Mouse (Mus musculus) kidney, adult 11 months (tissue): ENCODE measurements around the gene Sox13.
"Not testable (repeated sequence)": the region's sequence is repeated elsewhere in the genome, so short reads cannot be mapped to it uniquely, and the experiment has no call there.

Experiments
- DNase-seq: peaks from one replicate; pipeline ENCODE4 v3.0.0; 2022

Sox13 gene

DNA sequence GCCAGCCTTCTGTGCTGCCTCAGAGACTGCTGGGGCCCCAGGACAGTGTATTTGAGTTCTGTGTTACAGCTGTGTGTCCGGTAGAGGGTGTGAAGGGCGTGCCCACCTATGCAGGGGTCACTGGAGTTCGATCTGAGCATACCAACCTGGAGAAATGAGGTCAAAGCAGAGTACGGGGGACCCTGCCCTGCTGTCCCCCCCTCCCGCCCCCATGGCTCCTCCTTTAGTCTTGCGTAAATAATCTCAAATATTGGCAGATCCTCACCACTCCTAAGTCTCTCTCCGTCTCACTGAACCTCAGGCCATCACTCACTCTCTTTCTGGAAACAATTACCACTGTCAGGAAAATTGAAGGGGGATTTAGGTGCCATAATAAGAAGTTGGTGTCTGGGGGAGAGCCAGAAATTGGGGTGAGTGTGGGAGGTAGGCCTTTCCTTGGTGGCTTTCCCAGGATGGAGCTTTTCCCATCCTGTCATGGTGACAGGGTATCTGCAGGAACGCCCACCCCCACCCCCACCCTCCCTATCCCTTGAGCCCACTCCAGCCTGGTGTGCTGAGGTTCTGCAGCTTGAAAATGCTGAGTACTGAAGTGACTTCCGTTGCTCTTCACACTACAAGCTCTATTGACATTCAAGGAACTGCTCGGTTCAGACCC, 57.1 kb downstream of the Sox13 start:
- DNase-seq: no peak

- no peak for DNase-seq
These were observed 59.3 kb downstream of the Sox13 start for GRCm38 (mm10) chr1:133364890-133365289.

GRCm38 (mm10) chr1:133364022-133364630, 60.1 kb downstream of the Sox13 start:
- DNase-seq: no peak

DNA sequence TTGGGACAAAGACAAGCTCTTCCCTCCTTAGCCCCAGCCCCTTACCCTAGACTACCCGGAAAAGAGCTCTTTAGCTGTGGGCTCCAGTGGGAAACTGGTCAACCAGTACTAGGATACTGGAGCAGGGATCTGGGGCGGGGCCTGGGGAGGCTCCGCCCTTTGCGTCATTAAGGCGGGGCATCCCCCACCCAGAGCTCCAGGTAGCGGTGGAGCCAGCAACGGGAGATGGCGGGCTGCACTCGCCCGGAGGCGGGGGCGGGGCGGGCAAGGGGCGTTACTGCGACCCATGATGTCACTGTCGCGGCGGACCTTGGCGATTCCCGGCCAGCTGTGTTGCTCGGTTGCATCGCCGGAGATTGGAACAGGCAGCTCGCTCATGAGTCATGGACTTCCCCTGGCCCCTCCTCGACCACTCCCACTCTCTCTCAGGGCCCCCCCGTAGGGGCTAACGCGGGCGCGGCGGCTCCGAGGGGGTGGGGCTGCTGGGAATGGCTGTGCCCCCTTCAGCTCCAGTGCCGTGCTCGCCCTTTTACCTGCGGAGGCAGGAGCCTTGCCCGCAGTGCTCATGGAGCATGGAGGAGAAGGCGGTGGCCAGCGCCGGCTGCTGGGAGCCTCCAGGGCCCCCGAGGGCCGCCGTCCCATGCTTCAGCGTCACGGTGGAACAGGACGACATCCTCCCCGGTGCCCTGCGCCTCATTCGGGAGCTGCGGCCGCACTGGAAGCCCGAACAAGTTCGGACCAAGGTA, 60.7 kb downstream of the Sox13 start, which contains the start of gene Etnk2:
TSS of gene Etnk2 (plus strand) at position 297 of the 746 bp plus-strand sequence.
- peak; percentile 86 for DNase-seq

DNA sequence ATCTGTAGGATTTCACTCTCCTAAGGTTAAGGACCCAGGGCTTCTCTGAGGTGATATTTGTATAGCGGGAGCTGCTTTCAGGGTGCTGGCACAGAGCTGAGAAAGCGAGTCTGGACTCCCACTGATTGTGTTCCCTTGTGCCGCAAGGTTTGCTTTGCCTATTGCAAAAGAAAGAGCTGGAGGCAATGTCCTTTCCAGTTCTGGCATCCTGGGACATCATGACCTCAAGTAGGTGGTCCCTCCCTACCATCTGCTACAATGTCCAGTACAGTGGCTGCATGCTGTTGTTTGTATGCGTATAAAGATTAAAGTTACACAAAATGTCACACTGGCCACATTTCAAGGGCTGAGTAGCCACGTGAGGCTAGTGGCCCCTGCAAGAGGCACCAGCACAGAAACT, 62.1 kb downstream of the Sox13 start:
- DNase-seq: no peak

- DNase-seq: no peak
These were observed 63.2 kb downstream of the Sox13 start for GRCm38 (mm10) chr1:133361006-133361405.

- DNase-seq: no peak
These were observed 67.8 kb downstream of the Sox13 start for GRCm38 (mm10) chr1:133356330-133356729.

- no peak for DNase-seq
These were observed 68.3 kb downstream of the Sox13 start for GRCm38 (mm10) chr1:133355912-133356311.

GRCm38 (mm10) chr1:133355469-133355868, 68.7 kb downstream of the Sox13 start:
- no peak for DNase-seq

DNA sequence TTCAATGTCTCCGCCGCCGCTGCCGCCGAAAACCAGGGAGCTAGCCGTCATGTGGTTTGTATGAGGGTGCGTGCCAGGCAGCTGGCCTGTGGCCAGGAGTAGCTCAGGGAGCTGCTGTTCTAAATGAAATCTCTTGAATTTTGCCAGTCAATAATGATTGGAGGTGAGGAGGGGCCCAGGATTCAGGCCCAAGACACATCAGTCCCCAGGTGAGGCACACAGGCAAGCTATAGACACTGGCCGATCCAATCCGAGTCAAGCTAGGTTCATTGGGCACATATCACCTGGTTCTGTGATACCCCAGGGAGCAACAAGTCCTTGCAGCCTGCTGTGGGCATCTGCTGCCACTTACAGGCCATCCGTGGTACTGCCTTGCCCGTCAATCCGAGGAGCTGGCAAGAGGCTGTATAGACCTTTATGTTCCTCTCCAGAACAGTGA, 70.8 kb downstream of the Sox13 start:
- peak; percentile 82 for DNase-seq

DNA sequence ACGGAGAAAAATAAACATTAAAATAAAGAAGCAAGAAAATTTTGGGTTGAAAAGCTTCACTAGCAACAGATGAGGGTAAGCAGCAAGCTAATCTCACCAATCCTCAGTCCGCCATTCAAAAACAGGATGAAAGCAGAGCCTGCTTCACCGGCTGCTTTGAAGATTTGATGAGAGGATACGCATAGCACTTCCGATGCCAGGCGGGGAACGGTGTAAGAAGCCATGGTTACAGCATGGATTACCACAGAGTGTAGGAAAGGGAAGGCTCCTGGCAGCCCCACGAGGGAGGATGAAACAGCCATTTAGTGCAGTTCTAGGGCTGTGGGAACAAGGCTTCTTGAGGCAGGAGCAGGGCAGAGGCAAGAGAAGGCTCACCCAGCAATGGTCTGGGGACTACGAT, 72.4 kb downstream of the Sox13 start:
- no peak for DNase-seq

DNA sequence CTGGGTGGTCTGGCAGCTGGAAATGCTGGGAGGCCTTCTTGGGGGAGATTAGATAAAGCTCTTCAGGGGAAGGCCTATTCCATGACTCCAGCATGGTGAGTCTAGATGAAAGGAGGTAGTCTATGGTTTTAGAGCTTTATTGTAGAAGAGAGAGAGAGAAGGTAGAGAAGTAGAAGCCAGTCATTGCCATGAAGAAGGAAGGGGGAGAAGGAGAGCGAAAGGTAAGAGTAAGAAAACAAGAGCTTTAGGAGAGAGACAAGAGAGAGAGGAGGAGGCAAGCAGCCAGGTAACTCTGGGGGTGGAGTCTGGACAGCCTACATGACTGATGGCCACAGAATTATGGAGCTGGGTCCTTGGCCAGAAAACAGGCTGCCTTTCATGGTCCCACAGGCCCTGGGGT, 74.0 kb downstream of the Sox13 start, which contains the start of gene Ren1:
TSS of gene Ren1 (plus strand) at position 301 of the 400 bp plus-strand sequence.
- DNase-seq: no peak

DNA sequence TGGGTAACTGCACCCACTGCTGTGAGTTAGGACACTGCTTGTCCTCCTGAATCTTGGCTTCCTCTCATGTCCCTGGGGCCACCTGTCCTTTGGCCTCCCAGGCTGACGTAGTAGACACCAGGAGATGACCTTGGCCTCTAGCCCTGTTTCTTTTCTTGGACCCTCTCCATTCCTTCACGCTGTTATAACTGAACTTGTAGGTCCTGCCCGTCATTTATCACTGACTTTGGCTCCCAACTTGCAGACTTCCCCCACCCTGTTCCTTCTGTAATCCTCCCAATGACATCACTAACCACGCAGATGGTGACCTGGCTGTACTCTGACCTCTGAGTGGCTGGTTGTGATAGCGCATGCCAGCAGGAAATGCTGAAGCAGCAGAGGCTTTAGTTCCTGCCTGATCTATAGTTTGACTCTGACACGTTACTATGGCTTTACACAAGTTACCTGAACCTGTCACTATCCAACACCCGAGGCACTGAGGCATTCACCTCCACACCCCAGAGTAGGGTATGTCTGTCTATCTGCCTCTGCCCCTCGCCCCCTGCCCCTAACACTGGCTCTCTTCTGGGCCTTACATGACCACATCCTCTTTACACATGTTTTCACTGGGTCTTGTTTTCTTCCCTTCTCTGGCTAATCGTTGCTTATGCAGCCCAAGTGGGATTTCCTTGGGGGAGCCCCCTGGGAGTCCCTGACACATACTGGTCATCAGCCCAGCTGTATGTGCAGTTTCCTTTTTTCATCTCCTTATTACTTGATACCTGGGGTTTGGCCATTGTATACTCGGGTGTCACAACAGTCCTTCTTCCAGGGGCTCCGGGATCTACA, 76.3 kb downstream of the Sox13 start:
- DNase-seq: peak; percentile 62

DNA sequence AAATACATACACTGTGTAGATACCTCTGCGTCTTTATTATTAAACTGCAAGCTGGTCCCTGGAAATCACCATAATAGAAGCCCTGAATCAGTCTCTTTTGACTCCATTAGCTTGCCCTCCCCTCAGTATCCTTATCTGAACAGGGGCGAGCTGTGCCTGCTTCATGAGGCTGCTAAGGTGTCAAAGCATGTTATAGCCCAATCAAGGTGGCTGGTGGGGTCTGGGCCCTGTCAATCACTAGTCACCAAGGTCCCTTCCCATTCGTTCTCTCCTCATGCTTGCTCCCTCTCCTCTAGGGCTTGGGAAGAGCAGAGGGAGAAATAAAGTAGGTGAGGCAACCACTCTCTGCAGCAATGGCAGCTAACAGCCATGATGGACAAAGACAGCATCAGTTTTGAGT, 77.0 kb downstream of the Sox13 start:
- no peak for DNase-seq

DNA sequence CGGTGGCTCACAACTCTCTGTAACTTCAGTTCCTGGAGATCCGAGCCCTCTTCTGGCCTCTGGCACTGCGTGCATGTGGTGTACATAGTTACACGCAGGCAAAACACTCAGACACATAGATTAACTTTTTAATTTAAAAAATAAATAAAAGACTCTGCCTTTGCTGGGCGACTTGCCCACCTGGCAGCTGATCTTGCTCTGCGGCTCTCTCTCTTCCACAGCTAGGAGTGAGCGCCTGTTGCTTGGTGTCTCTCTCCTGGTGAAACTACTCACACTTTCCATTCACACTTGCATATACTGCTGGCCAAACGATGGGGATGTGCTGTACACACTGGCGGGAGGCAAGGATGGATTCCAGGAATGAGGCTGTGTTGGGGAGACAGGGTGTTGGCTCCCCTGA, 77.6 kb downstream of the Sox13 start:
- no peak for DNase-seq

- DNase-seq: no peak
These were observed 79.8 kb downstream of the Sox13 start for GRCm38 (mm10) chr1:133344357-133344756.

DNA sequence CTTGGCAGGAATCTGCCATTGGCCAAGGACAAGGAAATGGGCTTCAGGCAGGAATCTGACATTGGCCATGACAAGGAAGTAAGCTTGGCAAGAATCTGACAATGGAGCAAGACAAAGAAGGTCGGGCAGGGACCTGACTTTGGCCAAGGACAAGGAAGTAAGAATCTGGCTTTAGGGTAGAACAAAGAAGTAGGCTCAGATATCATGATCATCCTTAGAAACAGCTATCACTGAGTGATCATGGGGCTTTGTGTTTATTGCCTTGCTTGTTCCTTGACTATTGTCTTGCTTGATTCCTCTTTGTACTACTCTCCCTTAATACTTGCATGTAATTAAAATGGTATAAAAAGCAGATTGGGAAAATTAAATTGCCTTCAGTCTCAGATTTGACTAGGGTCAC, 83.8 kb downstream of the Sox13 start:
- DNase-seq: not testable (repeated sequence)

DNA sequence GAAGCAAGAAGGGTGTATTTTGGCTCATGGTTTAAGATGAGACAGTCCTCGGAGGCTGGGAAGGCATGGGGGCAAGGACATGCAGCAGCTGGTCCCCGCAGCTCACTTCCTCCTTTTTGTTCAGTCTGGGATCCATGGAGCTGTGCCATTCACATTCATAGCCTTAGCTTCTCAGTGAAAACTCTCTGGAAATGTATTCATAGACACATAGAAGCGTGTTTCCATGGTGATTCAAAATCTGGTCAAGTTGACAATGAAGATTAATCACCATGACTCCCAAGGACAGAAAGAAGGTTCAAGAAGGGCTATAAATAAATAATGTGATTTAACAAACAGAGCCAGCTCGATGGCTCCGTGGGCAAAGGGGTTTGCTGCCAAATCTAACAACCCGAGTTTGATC, 90.2 kb downstream of the Sox13 start:
- no peak for DNase-seq

GRCm38 (mm10) chr1:133332656-133333430, 91.3 kb downstream of the Sox13 start:
- no peak for DNase-seq
